Mouse (Mus musculus) kidney, adult 2 months (tissue): Measurements from ENCODE around the gene Pm20d2.

Source experiments
- CTCF ChIP-seq: fragments of 200-500 bp; conservative IDR thresholded peaks from 2 replicates; pipeline ENCODE4 v1.5.1; 2011; ENCODE audit warnings: low read depth, mild to moderate bottlenecking, control low read depth, low read length, moderate library complexity, mixed read lengths; ENCODE audit not compliant: insufficient read depth, insufficient read length
- POLR2A ChIP-seq: fragments of 200-500 bp; IDR thresholded peaks from one replicate; pipeline ENCODE4 v1.6.1; 2011; ENCODE audit warnings: low read depth, low read length, control low read depth

DNA sequence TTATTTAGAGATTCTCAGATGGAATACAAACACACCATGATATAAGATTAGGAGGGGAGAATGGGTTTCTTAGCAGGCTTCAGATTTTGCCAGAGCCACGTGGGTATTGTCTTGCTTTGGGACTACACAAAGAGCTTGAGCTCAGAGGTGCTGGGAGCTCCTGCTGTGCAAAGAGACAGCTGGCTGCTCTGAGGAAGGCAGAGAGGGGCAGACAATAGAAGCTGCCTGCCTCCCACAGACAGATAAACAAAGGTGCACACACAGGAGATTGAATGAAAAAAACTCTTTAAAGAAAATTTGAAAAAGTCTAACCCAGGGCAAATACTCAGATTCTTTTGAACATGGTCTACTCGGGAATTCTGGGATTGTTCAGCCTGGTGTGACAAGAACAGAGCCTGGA lies 8.6 kb upstream of the Pm20d2 start:
- TF ChIP-seq POLR2A (no peak), CTCF (no peak)
